Mouse (Mus musculus) MEL (cell line): ENCODE measurements around the gene Bbox1.

Experiments
- CHD2 ChIP-seq: IDR thresholded peaks from 2 replicates; pipeline ENCODE4 v1.6.1; 2011; ENCODE audit warnings: low read length, improper control_type of control experiment
- CTCF ChIP-seq, 3 experiments: IDR thresholded peaks in 2 of 3; conservative IDR thresholded peaks in 1 of 3; 2 replicates each; pipeline ENCODE4 v1.5.1; 2011 to 2012; ENCODE audit warnings: low read length in 3 of 3, low read depth in 2 of 3, mild to moderate bottlenecking in 2 of 3, improper control_type of control experiment in 1 of 3, inconsistent platforms in 1 of 3, mixed read lengths in 1 of 3, moderate library complexity in 1 of 3; ENCODE audit not compliant: control insufficient read depth in 1 of 3, insufficient read depth in 1 of 3, poor library complexity in 1 of 3, severe bottlenecking in 1 of 3
- GATA1 ChIP-seq: IDR thresholded peaks from 2 replicates; pipeline ENCODE4 v1.6.1; 2011; ENCODE audit warnings: low read depth, low read length, improper control_type of control experiment
- HCFC1 ChIP-seq: IDR thresholded peaks from 2 replicates; pipeline ENCODE4 v1.6.1; 2012; ENCODE audit warnings: low read depth, mild to moderate bottlenecking, inconsistent platforms, low read length, improper control_type of control experiment, moderate library complexity
- MAFK ChIP-seq: IDR thresholded peaks from 2 replicates; pipeline ENCODE4 v1.6.1; 2011; ENCODE audit warnings: low read depth, mild to moderate bottlenecking, low read length, improper control_type of control experiment, borderline replicate concordance
- MAZ ChIP-seq: IDR thresholded peaks from 2 replicates; pipeline ENCODE4 v1.6.1; 2012; ENCODE audit warnings: low read depth, mild to moderate bottlenecking, inconsistent platforms, low read length, improper control_type of control experiment
- POLR2A ChIP-seq, 2 experiments: IDR thresholded peaks; 2 replicates each; pipeline ENCODE4 v1.6.1; 2011 to 2012; ENCODE audit warnings: low read length in 2 of 2, mild to moderate bottlenecking in 2 of 2, control low read depth in 1 of 2, improper control_type of control experiment in 1 of 2, low read depth in 1 of 2, moderate library complexity in 1 of 2; ENCODE audit not compliant: control insufficient read depth in 1 of 2, insufficient read depth in 1 of 2, poor library complexity in 1 of 2
- SMC3 ChIP-seq: IDR thresholded peaks from 2 replicates; pipeline ENCODE4 v1.6.1; 2011; ENCODE audit warnings: low read depth, low read length, improper control_type of control experiment
- TCF12 ChIP-seq: IDR thresholded peaks from 2 replicates; pipeline ENCODE4 v1.6.1; 2014; ENCODE audit warnings: low read depth, mild to moderate bottlenecking, inconsistent platforms, low read length, improper control_type of control experiment, moderate library complexity
- UBTF ChIP-seq: IDR thresholded peaks from 2 replicates; pipeline ENCODE4 v1.6.1; 2012; ENCODE audit warnings: low read depth, mild to moderate bottlenecking, inconsistent platforms, low read length, improper control_type of control experiment, moderate library complexity, borderline replicate concordance; ENCODE audit not compliant: insufficient read depth

GRCm38 (mm10) chr2:110301314-110301713, 13.0 kb downstream of the Bbox1 start:
- no peak for TF ChIP-seq POLR2A (IDR thresholded peaks at IDR 0.05; ENCODE audit: control insufficient read depth in 1 of 2, insufficient read depth in 1 of 2, low read depth in 1 of 2, low read length in 2 of 2, poor library complexity in 1 of 2)
- no peak for TF ChIP-seq MAZ
- no peak for TF ChIP-seq CTCF (IDR thresholded peaks at IDR 0.05 in 2 of 3, conservative IDR thresholded peaks at IDR 0.05 in 1 of 3; ENCODE audit: control insufficient read depth in 1 of 3, insufficient read depth in 1 of 3, low read depth in 2 of 3, low read length in 3 of 3, poor library complexity in 1 of 3, severe bottlenecking in 1 of 3)
- TF ChIP-seq TCF12 = no peak
- no peak for TF ChIP-seq HCFC1
- no peak for TF ChIP-seq UBTF
- TF ChIP-seq GATA1 = no peak
- no peak for TF ChIP-seq CHD2
- TF ChIP-seq MAFK = no peak
- no peak for TF ChIP-seq SMC3
